Mouse (Mus musculus) CH12.LX (cell line): ENCODE data around the gene Phb. TPM values are rescaled to one million over a fixed set of nuclear protein-coding genes. Genes with fewer than 3 reads are reported as not detected.

Source experiments
- DNase-seq: peaks from one replicate; pipeline ENCODE4 v3.0.0-alpha.2; 2013; ENCODE audit errors: extremely low read depth
- H3K27ac ChIP-seq: 2 replicates; pipeline ENCODE4 v1.5.1; 2012; ENCODE audit warnings: low read depth, mild to moderate bottlenecking, control low read depth, moderate library complexity; ENCODE audit not compliant: insufficient read depth
- H3K27me3 ChIP-seq: replicated peaks from 2 replicates; pipeline ENCODE3; 2012; ENCODE audit warnings: inconsistent platforms
- H3K36me3 ChIP-seq, 2 experiments: replicated peaks in 1 of 2; 2 replicates each; pipeline versions ENCODE3 to v1.6.1; 2012; ENCODE audit warnings: inconsistent platforms in 1 of 2, low read length in 1 of 2, mild to moderate bottlenecking in 1 of 2, mixed read lengths in 1 of 2, moderate library complexity in 1 of 2; ENCODE audit not compliant: control insufficient read depth in 1 of 2, insufficient read depth in 1 of 2
- H3K4me1 ChIP-seq, 2 experiments: 2 replicates each; pipeline ENCODE4 v1.6.1; 2012; ENCODE audit warnings: inconsistent platforms in 1 of 2, moderate library complexity in 1 of 2; ENCODE audit not compliant: insufficient read depth in 2 of 2, control insufficient read depth in 1 of 2
- H3K4me2 ChIP-seq: 2 replicates; pipeline ENCODE4 v1.6.1; 2012; ENCODE audit warnings: low read depth, mild to moderate bottlenecking, control low read depth; ENCODE audit not compliant: poor library complexity, insufficient read depth, severe bottlenecking
- H3K4me3 ChIP-seq, 3 experiments: fragments of 150-350 bp in 1 of 3; sonication (generic) in 1 of 3; replicated peaks in 1 of 3; 2 replicates each; pipeline versions ENCODE3 to v1.5.1; 2011 to 2012; ENCODE audit warnings: low read depth in 2 of 3, low read length in 2 of 3, mild to moderate bottlenecking in 2 of 3, moderate library complexity in 2 of 3, control low read depth in 1 of 3, improper control_type of control experiment in 1 of 3, inconsistent platforms in 1 of 3, mixed read lengths in 1 of 3; ENCODE audit not compliant: poor library complexity in 1 of 3
- H3K79me2 ChIP-seq: replicated peaks from 2 replicates; pipeline ENCODE4 v1.6.1; 2012; ENCODE audit warnings: mild to moderate bottlenecking, moderate library complexity; ENCODE audit not compliant: control insufficient read depth, poor library complexity, insufficient read depth, severe bottlenecking; ENCODE audit errors: extremely low read depth
- H3K9ac ChIP-seq: 2 replicates; pipeline ENCODE4 v1.6.1; 2012; ENCODE audit warnings: low read depth, mild to moderate bottlenecking, control low read depth, moderate library complexity; ENCODE audit not compliant: insufficient read depth
- H3K9me3 ChIP-seq: replicated peaks from 2 replicates; pipeline ENCODE3; 2012; ENCODE audit warnings: low read length, inconsistent platforms, mixed read lengths
- CHD1 ChIP-seq: IDR thresholded peaks from 2 replicates; pipeline ENCODE4 v1.6.1; 2012; ENCODE audit warnings: low read depth, low read length, improper control_type of control experiment, inconsistent platforms
- E2F4 ChIP-seq: IDR thresholded peaks from 2 replicates; pipeline ENCODE4 v1.6.1; 2011; ENCODE audit warnings: low read depth, low read length, improper control_type of control experiment; ENCODE audit not compliant: insufficient replicate concordance
- ELF1 ChIP-seq: IDR thresholded peaks from 2 replicates; pipeline ENCODE4 v1.6.1; 2014; ENCODE audit warnings: low read depth, mild to moderate bottlenecking, inconsistent platforms, low read length, improper control_type of control experiment
- EP300 ChIP-seq: IDR thresholded peaks from 2 replicates; pipeline ENCODE4 v1.6.1; 2011; ENCODE audit warnings: low read length, improper control_type of control experiment
- ETS1 ChIP-seq: conservative IDR thresholded peaks from 2 replicates; pipeline ENCODE4 v1.6.1; 2012; ENCODE audit warnings: low read depth, mild to moderate bottlenecking, inconsistent platforms, low read length, improper control_type of control experiment, moderate library complexity
- GABPA ChIP-seq: IDR thresholded peaks from 2 replicates; pipeline ENCODE4 v1.6.1; 2012; ENCODE audit warnings: low read depth, low read length, improper control_type of control experiment, inconsistent platforms; ENCODE audit not compliant: insufficient replicate concordance
- HCFC1 ChIP-seq: IDR thresholded peaks from 2 replicates; pipeline ENCODE4 v1.6.1; 2012; ENCODE audit warnings: low read depth, mild to moderate bottlenecking, inconsistent platforms, low read length, improper control_type of control experiment
- IRF4 ChIP-seq: IDR thresholded peaks from 2 replicates; pipeline ENCODE4 v1.6.1; 2014; ENCODE audit warnings: low read depth, mild to moderate bottlenecking, inconsistent platforms, low read length, improper control_type of control experiment
- JUN ChIP-seq: IDR thresholded peaks from 2 replicates; pipeline ENCODE4 v1.6.1; 2011; ENCODE audit warnings: low read depth, mild to moderate bottlenecking, low read length, improper control_type of control experiment, moderate library complexity; ENCODE audit not compliant: insufficient read depth
- MAFK ChIP-seq: IDR thresholded peaks from 2 replicates; pipeline ENCODE4 v1.6.1; 2011; ENCODE audit warnings: low read length, improper control_type of control experiment; ENCODE audit not compliant: insufficient replicate concordance
- NELFE ChIP-seq: IDR thresholded peaks from 2 replicates; pipeline ENCODE4 v1.6.1; 2011; ENCODE audit warnings: low read depth, low read length, improper control_type of control experiment
- PAX5 ChIP-seq: IDR thresholded peaks from 2 replicates; pipeline ENCODE4 v1.6.1; 2012; ENCODE audit warnings: low read length, inconsistent platforms, mixed read lengths
- POLR2A ChIP-seq: IDR thresholded peaks from 2 replicates; pipeline ENCODE4 v1.6.1; 2011; ENCODE audit warnings: low read depth, mild to moderate bottlenecking, improper control_type of control experiment, low read length
- POLR2AphosphoS2 ChIP-seq: IDR thresholded peaks from 2 replicates; pipeline ENCODE4 v1.6.1; 2011; ENCODE audit warnings: low read depth, low read length, improper control_type of control experiment
- RAD21 ChIP-seq: IDR thresholded peaks from 2 replicates; pipeline ENCODE4 v1.6.1; 2011; ENCODE audit warnings: low read depth, mild to moderate bottlenecking, low read length, improper control_type of control experiment, moderate library complexity
- SMC3 ChIP-seq: IDR thresholded peaks from 2 replicates; pipeline ENCODE4 v1.6.1; 2011; ENCODE audit warnings: low read depth, low read length, improper control_type of control experiment
- TCF12 ChIP-seq: IDR thresholded peaks from 2 replicates; pipeline ENCODE4 v1.6.1; 2014; ENCODE audit warnings: low read depth, mild to moderate bottlenecking, inconsistent platforms, low read length, improper control_type of control experiment
- ZMIZ1 ChIP-seq: IDR thresholded peaks from 2 replicates; pipeline ENCODE4 v1.6.1; 2012; ENCODE audit warnings: low read depth, mild to moderate bottlenecking, inconsistent platforms, low read length, improper control_type of control experiment
- ZNF384 ChIP-seq: IDR thresholded peaks from 2 replicates; pipeline ENCODE4 v1.6.1; 2012; ENCODE audit warnings: low read depth, low read length, improper control_type of control experiment, inconsistent platforms
- dilution Hi-C: fragments of 300-500 bp; cut with MboI; formaldehyde crosslinking; loops from 2 replicates; pipeline ENCODE4 v1.14.3; 2020; ENCODE audit warnings: low sequenced_read_pairs; ENCODE audit not compliant: extremely low pct_unique_long_range_greater_than_20kb, extremely low pct_ligation_motif_present
- in situ Hi-C: fragments of 300-500 bp; cut with MboI; formaldehyde crosslinking; loops from 3 replicates; pipeline ENCODE4 v1.14.3; 2019; ENCODE audit warnings: low sequenced_read_pairs, low pct_ligation_motif_present, low pct_unique_long_range_greater_than_20kb, mixed read lengths
- polyA plus RNA-seq: library from polyadenylated mRNA; unstranded; fragments of >175 nt; gene quantifications from 2 replicates; pipeline ENCODE4 v1.2.1, GENCODE M21; 2012; ENCODE audit warnings: low read depth; ENCODE audit not compliant: insufficient read length
- total RNA-seq, 2 experiments: library from RNA; depleted of rRNA; stranded (reverse); fragments of 300-350 nt in 1 of 2; fragments of >200 nt in 1 of 2; gene quantifications; 2 replicates each; pipeline ENCODE4 v1.2.3; 2012 to 2014

Gene Phb
- total and polyA plus RNA-seq, 3 experiments, result 405 to 699 (median 512) TPM

DNA sequence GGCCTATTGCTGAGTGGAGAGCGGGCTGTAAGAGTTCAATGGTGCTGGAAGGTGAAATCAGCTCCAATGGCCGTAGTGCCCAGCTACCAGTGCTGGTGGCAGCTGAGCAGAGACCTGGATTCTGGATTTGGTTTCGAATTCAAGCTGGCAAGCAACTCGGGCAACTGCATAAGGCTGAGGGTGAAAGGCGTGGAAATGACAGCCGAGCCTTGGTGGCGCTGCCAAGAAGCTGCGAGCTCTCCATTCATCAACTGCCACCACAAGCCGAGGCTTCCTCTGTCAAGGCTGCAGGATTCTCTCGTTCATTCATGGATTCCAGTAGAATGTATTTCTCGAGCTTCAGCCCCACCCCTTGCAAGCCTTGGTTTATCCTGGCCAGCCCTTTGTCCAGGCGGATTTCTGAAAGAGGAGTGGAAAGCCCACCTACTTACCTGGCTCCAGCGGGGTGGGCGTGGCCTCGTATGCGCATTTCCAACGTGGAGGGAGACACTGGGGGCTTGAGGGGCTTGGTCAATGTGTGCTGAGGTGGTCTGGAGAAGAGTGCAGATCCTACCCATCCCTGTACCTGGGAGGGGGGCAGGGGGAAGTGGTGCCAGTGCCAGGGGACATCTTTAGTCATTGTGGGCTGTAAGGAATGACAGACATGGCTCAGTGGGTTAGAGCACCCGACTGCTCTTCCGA lies 48.8 kb upstream of the Phb start:
- Histone ChIP-seq H3K4me2 (no peak overlapping the region), H3K79me2 (no peaks in the 10 kb centered on the region), H3K27me3 (peaks cover 89% of the 10 kb centered on the region), H3K4me1 (peaks cover 0 to 3% of the 10 kb centered on the region in 2 experiments; a peak in 1 of 4 replicates), H3K9me3 (no peaks in the 10 kb centered on the region), H3K36me3 (no peaks in the 10 kb centered on the region), H3K4me3 (no peak overlapping the region), H3K27ac (no peak overlapping the region), H3K9ac (no peak overlapping the region)
- no peak for DNase-seq
- TF ChIP-seq HCFC1 (no peak), SMC3 (no peak), POLR2A (no peak)
- dilution Hi-C loops, result no loop called here
- in situ Hi-C loops, result no loop called here

DNA sequence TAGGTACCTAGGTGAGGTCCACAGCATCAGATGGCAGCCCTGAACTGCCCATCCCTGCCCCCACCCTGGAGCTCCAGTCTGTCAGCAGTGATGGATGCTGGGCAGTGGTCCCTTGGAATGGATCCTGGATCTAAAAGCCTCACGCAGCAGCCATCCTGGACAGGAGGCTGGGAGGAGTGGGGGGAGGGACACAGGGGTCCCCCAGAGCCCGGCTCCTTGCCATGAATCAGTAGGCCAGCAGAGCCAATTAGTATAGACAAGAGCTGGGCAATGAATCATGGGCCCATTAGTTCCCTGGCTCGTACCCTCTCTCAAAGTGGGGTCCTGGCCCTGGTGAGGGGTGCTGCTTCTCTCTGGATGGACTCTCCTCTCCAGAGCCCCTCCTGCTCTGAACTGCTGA lies 47.7 kb upstream of the Phb start:
- H3K9ac ChIP-seq, result no peak overlapping the region
- no peaks in the 10 kb centered on the region for H3K79me2 ChIP-seq
- H3K4me1 ChIP-seq, result peaks cover 0 to 3% of the 10 kb centered on the region in 2 experiments; a peak in 1 of 4 replicates
- H3K9me3 ChIP-seq, result no peaks in the 10 kb centered on the region
- dilution Hi-C loops, result no loop called here
- H3K4me3 ChIP-seq, result no peak overlapping the region
- TF ChIP-seq GABPA (no peak), MAFK (no peak), EP300 (no peak), POLR2AphosphoS2 (no peak), ZMIZ1 (no peak), ZNF384 (no peak), TCF12 (no peak), JUN (no peak), ELF1 (no peak), HCFC1 (no peak)
- TF ChIP-seq, all 38 proteins: peak for 0
- Histone ChIP-seq H3K4me2 (no peak overlapping the region), H3K36me3 (no peaks in the 10 kb centered on the region), H3K27ac (no peak overlapping the region), H3K27me3 (peaks cover 91% of the 10 kb centered on the region)
- in situ Hi-C loops, result no loop called here
- DNase-seq, result no peak

GRCm38 (mm10) chr11:95619886-95620444 lies 46.8 kb upstream of the Phb start:
- dilution Hi-C loops, result no loop called here
- Histone ChIP-seq H3K4me3 (no peak overlapping the region), H3K9ac (no peak overlapping the region), H3K9me3 (no peaks in the 10 kb centered on the region), H3K36me3 (no peaks in the 10 kb centered on the region), H3K4me2 (no peak overlapping the region), H3K4me1 (peaks cover 0 to 3% of the 10 kb centered on the region in 2 experiments; a peak in 1 of 4 replicates), H3K27ac (no peak overlapping the region), H3K27me3 (peaks cover 90% of the 10 kb centered on the region), H3K79me2 (no peaks in the 10 kb centered on the region)
- TF ChIP-seq ETS1, result no peak
- TF ChIP-seq IRF4, result no peak
- TF ChIP-seq PAX5, result no peak
- no peak for TF ChIP-seq CHD1
- no peak for TF ChIP-seq POLR2AphosphoS2
- no peak for TF ChIP-seq RAD21
- no peak for TF ChIP-seq NELFE
- TF ChIP-seq E2F4, result no peak
- in situ Hi-C loops, result no loop called here
- DNase-seq, result no peak
